Mouse (Mus musculus): ENCODE measurements around the gene Mylip. TPM values are rescaled to one million over a fixed set of nuclear protein-coding genes. Genes with fewer than 3 reads are reported as not detected.

Gene Mylip
- polyA plus RNA-seq, 1 experiment from 2014 or later: 9.7 TPM

DNA sequence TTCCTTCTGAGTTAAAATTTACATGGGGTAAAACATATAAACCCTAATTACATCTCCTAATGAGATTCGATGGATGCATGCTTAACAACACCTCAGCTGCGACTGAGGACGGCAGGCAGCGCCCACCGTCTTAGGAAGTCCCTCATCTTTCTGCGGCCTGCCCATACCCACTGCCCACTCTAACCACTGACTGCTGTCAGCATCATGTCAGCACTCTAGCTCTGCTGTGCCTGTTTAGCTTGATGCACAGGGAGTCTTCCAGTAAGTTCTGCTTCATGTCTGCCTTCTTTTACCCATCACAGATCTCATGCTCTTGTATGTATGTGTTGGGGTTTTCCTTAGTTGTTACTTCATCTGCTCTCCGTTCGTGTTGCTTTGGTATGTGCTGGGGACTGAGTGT, 7.2 kb downstream of the Mylip start:
- peak overlapping the region; percentile 23; the same call in 1 of the 2 replicates for H3K27ac ChIP-seq (ENCODE audit: low read length)
- H3K4me1 ChIP-seq (ENCODE audit: control insufficient read depth, insufficient read depth, low read length): peaks cover 37% of the 10 kb centered on the region
- ATAC-seq (ENCODE audit: insufficient number of reproducible peaks, insufficient read depth, low FRiP score, low read depth): no peak
- 90% methylated on average over 8 of the region's 8 CpGs for WGBS
- H3K27me3 ChIP-seq (ENCODE audit: control insufficient read depth, insufficient read depth, low read length): no peaks in the 10 kb centered on the region
- H3K36me3 ChIP-seq (ENCODE audit: control insufficient read depth, insufficient read depth, low read length): 0 out of 2 replicates have a peak, but pooled peaks cover 4% of the 10 kb centered on the region
- no peak overlapping the region for H3K4me2 ChIP-seq (replicated peaks; ENCODE audit: low read depth, low read length)
- no peaks in the 10 kb centered on the region for H3K9me3 ChIP-seq (ENCODE audit: control insufficient read depth, low read depth, low read length)
- no peak overlapping the region for H3K4me3 ChIP-seq (ENCODE audit: low read depth, low read length)
- no peak overlapping the region for H3K9ac ChIP-seq (replicated peaks; ENCODE audit: low read depth, low read length)

DNA sequence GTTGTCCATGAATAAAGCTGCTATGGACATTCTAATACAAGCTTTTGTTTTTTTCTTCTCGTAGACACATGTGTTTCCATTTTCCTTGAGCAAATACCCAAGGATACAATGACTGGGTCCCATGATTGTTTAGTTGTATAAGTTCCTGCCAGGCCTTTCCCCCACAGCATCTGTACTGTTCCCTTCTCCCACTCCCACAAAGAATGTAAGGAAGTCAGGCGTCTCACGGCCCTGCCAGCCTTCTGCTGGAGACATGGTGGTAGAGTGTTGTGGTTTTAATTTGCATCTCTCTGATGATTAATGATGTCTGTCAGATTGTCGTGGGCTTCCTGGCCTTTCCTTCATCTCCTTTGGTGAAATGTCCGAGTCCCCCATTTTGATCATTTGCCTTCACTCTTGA, 7.7 kb downstream of the Mylip start:
- peaks cover 33% of the 10 kb centered on the region for H3K4me1 ChIP-seq (ENCODE audit: control insufficient read depth, insufficient read depth, low read length)
- no peak for ATAC-seq (ENCODE audit: insufficient number of reproducible peaks, insufficient read depth, low FRiP score, low read depth)
- 39% methylated on average over 5 of the region's 5 CpGs for WGBS
- H3K9me3 ChIP-seq (ENCODE audit: control insufficient read depth, low read depth, low read length): no peaks in the 10 kb centered on the region
- peak overlapping the region; percentile 23; the same call in 1 of the 2 replicates for H3K27ac ChIP-seq (ENCODE audit: low read length)
- no peak overlapping the region for H3K4me3 ChIP-seq (ENCODE audit: low read depth, low read length)
- no peaks in the 10 kb centered on the region for H3K27me3 ChIP-seq (ENCODE audit: control insufficient read depth, insufficient read depth, low read length)
- no peak overlapping the region for H3K4me2 ChIP-seq (replicated peaks; ENCODE audit: low read depth, low read length)
- no peak overlapping the region for H3K9ac ChIP-seq (replicated peaks; ENCODE audit: low read depth, low read length)
- 0 out of 2 replicates have a peak, but pooled peaks cover 4% of the 10 kb centered on the region for H3K36me3 ChIP-seq (ENCODE audit: control insufficient read depth, insufficient read depth, low read length)

DNA sequence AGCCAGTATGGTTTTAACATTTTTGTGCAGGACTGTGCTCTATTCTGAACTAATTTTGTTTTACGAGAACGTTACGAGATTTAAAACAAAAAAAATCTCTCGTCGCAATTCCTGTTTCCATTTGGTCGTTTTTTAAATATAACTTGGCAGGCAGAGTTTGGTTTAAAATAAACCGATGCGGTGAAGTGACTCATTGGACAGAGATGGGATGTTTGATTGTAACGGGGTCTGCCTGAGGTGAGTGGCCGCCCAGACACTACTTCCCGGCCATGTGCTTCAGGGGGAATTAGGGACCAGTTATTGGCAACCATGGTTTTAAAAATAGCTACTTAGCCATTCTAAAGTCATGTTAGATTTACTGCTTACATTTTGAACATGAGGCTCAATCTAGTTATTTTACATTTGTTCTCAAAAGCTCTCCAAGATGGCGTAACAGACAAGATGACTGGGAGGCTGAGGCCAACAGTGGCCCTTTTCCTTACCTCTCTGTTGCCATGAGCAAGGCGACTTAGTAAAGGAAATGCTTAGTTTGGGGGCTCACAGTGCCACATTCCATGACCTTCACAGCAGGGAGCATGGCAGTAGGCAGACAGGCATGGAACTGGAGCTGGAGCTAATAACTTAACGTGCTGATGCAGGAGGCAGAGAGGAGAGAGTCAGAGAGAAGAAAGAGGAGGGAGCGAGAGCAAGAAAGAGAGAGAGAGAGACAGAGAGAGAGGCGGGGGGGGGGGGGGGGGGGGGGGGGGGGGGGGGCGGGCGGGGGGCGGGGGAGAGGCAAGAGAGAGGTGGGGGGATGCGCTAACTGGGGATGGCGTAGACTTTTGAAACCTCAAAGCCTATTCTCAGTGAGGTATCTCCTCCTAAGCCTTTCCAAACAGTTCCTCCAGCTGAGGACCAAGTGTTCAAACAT, 8.6 kb downstream of the Mylip start:
- Histone ChIP-seq H3K36me3 (ENCODE audit: control insufficient read depth, insufficient read depth, low read length) (0 out of 2 replicates have a peak, but pooled peaks cover 4% of the 10 kb centered on the region), H3K27me3 (ENCODE audit: control insufficient read depth, insufficient read depth, low read length) (no peaks in the 10 kb centered on the region), H3K9me3 (ENCODE audit: control insufficient read depth, low read depth, low read length) (no peaks in the 10 kb centered on the region), H3K4me3 (ENCODE audit: low read depth, low read length) (no peak overlapping the region), H3K27ac (ENCODE audit: low read length) (no peak overlapping the region), H3K9ac (replicated peaks; ENCODE audit: low read depth, low read length) (no peak overlapping the region), H3K4me1 (ENCODE audit: control insufficient read depth, insufficient read depth, low read length) (peaks cover 24% of the 10 kb centered on the region), H3K4me2 (replicated peaks; ENCODE audit: low read depth, low read length) (no peak overlapping the region)
- 54% methylated on average over 16 of the region's 21 CpGs for WGBS
- ATAC-seq (ENCODE audit: insufficient number of reproducible peaks, insufficient read depth, low FRiP score, low read depth): no peak

DNA sequence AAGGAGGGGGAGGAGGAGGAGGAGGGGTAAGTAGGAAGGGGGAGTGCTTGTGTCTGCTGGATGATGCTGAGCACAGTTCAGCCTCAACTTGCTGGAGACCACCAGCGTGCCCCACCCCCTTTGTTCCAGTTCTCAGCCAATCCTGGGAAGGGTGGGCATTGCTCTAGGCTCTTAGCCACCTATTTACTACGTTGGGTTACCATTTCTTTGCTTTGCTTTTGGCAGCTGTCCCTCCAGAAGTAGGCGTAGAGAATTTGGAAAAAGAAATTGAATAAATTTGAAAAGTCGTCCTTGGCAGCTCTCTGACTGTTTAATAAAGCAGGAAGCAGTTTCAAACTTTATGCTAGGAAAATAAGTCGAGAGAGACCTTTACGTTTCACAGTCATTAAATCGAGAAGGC, 11.2 kb downstream of the Mylip start:
- peaks cover 10% of the 10 kb centered on the region for H3K36me3 ChIP-seq (ENCODE audit: control insufficient read depth, insufficient read depth, low read length)
- no peaks in the 10 kb centered on the region for H3K9me3 ChIP-seq (ENCODE audit: control insufficient read depth, low read depth, low read length)
- no peak overlapping the region for H3K4me3 ChIP-seq (ENCODE audit: low read depth, low read length)
- H3K9ac ChIP-seq (replicated peaks; ENCODE audit: low read depth, low read length): no peak overlapping the region
- no peak for ATAC-seq (ENCODE audit: insufficient number of reproducible peaks, insufficient read depth, low FRiP score, low read depth)
- no peaks in the 10 kb centered on the region for H3K27me3 ChIP-seq (ENCODE audit: control insufficient read depth, insufficient read depth, low read length)
- H3K27ac ChIP-seq (ENCODE audit: low read length): no peak overlapping the region
- peaks cover 18% of the 10 kb centered on the region for H3K4me1 ChIP-seq (ENCODE audit: control insufficient read depth, insufficient read depth, low read length)
- WGBS: 69% methylated on average over 7 of the region's 7 CpGs
- H3K4me2 ChIP-seq (replicated peaks; ENCODE audit: low read depth, low read length): no peak overlapping the region

DNA sequence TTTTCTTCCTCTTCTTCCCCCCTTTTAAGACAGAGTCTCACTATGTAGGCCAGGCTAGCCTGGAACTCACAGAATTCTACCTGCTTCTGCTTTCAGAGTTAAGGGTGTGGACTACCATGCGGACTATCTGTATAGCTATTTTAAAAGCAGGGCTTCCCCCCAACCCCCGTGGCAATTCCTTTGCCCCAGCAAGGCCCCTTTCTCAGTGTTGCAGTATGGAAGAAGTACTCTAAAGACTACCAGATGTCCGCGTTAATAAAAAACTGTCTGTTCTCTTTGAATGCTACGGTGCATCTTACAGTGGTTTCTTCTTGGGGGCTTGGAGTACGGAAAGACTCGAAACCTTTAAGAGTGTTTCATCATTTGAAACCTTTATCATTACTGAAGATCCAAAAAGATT, 12.3 kb downstream of the Mylip start:
- Histone ChIP-seq H3K27me3 (ENCODE audit: control insufficient read depth, insufficient read depth, low read length) (no peaks in the 10 kb centered on the region), H3K4me1 (ENCODE audit: control insufficient read depth, insufficient read depth, low read length) (peaks cover 14% of the 10 kb centered on the region), H3K27ac (ENCODE audit: low read length) (no peak overlapping the region), H3K9ac (replicated peaks; ENCODE audit: low read depth, low read length) (no peak overlapping the region), H3K36me3 (ENCODE audit: control insufficient read depth, insufficient read depth, low read length) (peaks cover 21% of the 10 kb centered on the region), H3K4me2 (replicated peaks; ENCODE audit: low read depth, low read length) (no peak overlapping the region), H3K4me3 (ENCODE audit: low read depth, low read length) (no peak overlapping the region), H3K9me3 (ENCODE audit: control insufficient read depth, low read depth, low read length) (no peaks in the 10 kb centered on the region)
- WGBS: 72% methylated on average over 7 of the region's 7 CpGs
- no peak for ATAC-seq (ENCODE audit: insufficient number of reproducible peaks, insufficient read depth, low FRiP score, low read depth)

DNA sequence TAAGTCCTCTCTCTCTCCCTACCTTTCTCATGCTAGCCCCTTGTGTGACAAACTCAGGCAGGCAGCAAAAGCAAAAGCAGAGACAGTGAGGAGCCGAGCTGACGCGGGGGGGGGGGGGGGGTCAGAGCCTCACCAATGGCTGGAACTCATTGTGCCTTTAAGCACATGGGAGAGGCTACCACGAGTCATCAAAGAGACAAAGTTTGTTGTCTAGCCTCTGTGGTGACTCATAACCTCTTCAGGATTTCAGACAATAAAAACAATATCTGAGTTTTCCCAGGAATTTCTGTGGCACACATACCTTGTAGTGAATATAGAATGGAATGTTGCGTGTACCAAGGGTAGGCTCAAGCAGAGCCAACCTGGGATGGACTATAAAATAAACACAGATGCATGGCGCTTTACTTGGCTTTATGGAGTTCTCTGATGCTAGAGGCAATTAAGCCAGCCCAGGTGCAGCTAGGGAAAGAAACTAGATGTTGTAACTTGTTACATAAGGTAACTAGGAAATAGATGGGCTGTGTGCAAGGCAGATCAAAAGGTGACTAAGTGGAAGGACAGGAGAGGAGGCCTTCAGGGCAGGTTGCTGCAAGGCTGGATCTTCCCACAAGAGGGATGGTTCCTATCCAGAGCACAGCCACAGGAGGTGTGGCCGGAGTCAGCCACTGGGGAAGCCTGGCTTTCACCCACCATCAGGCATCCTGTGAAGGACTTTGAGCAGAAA, 12.9 kb downstream of the Mylip start:
- Histone ChIP-seq H3K4me2 (replicated peaks; ENCODE audit: low read depth, low read length) (no peak overlapping the region), H3K4me3 (ENCODE audit: low read depth, low read length) (no peak overlapping the region), H3K36me3 (ENCODE audit: control insufficient read depth, insufficient read depth, low read length) (peaks cover 26% of the 10 kb centered on the region), H3K9ac (replicated peaks; ENCODE audit: low read depth, low read length) (no peak overlapping the region), H3K4me1 (ENCODE audit: control insufficient read depth, insufficient read depth, low read length) (peaks cover 7% of the 10 kb centered on the region; the same call in 1 of the 2 replicates), H3K27me3 (ENCODE audit: control insufficient read depth, insufficient read depth, low read length) (no peaks in the 10 kb centered on the region), H3K27ac (ENCODE audit: low read length) (no peak overlapping the region), H3K9me3 (ENCODE audit: control insufficient read depth, low read depth, low read length) (no peaks in the 10 kb centered on the region)
- no peak for ATAC-seq (ENCODE audit: insufficient number of reproducible peaks, insufficient read depth, low FRiP score, low read depth)
- WGBS: 66% methylated on average over 7 of the region's 7 CpGs

DNA sequence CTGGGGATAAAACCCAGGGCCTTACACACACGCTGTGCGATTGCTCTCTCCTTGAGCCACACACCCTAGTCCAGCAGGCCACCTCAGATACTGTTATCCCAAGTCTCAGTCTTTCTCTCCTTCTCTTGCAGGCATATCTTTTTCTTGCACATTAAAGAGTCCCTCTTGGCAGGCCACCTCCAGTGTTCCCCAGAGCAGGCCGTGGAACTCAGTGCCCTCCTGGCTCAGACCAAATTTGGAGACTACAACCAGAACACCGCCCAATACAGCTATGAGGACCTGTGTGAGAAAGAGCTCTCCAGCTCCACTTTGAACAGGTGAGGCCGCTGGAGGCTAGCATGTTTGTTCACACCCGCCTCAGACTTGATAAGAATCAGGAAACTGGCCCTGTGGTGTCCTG, 14.7 kb downstream of the Mylip start:
- no peaks in the 10 kb centered on the region for H3K27me3 ChIP-seq (ENCODE audit: control insufficient read depth, insufficient read depth, low read length)
- H3K36me3 ChIP-seq (ENCODE audit: control insufficient read depth, insufficient read depth, low read length): peaks cover 41% of the 10 kb centered on the region
- H3K9ac ChIP-seq (replicated peaks; ENCODE audit: low read depth, low read length): no peak overlapping the region
- 83% methylated on average over 6 of the region's 6 CpGs for WGBS
- no peak overlapping the region for H3K4me2 ChIP-seq (replicated peaks; ENCODE audit: low read depth, low read length)
- H3K27ac ChIP-seq (ENCODE audit: low read length): no peak overlapping the region
- H3K9me3 ChIP-seq (ENCODE audit: control insufficient read depth, low read depth, low read length): no peaks in the 10 kb centered on the region
- no peak overlapping the region for H3K4me3 ChIP-seq (ENCODE audit: low read depth, low read length)
- peak; percentile 53; the same call in 1 of the 2 replicates for ATAC-seq (ENCODE audit: insufficient number of reproducible peaks, insufficient read depth, low FRiP score, low read depth)
- H3K4me1 ChIP-seq (ENCODE audit: control insufficient read depth, insufficient read depth, low read length): no peaks in the 10 kb centered on the region

DNA sequence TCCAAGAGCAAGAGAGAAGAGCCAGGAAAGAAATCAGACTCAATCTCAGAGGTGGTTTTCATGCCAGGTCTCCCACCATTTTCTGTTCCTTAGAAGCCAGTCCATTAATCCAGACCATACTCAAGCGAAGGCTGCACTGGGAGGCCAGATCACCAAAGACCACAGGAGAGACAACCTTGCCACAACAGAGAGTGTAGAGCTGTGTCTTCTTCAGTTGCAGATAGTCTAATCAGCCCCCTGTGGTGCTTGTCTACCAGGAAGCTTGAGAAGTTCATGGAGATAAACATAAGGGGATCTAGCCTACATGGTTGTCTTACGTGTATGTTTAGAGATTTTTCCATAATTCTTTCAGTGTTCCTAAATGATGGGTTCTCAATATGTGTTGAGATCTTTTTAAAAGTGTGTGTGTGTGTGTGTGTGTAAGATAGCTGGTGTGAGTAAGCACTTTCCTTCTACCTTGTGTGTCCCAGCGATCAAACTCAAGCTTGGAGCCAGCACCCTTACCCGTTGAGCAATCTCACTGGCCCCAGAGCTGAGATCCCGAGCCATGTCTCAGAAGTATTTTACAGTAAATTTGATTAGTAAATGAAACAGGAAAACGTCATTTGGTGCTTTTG, 15.8 kb downstream of the Mylip start:
- no peak for ATAC-seq (ENCODE audit: insufficient number of reproducible peaks, insufficient read depth, low FRiP score, low read depth)
- Histone ChIP-seq H3K36me3 (ENCODE audit: control insufficient read depth, insufficient read depth, low read length) (peaks cover 47% of the 10 kb centered on the region), H3K9me3 (ENCODE audit: control insufficient read depth, low read depth, low read length) (no peaks in the 10 kb centered on the region), H3K27me3 (ENCODE audit: control insufficient read depth, insufficient read depth, low read length) (no peaks in the 10 kb centered on the region), H3K27ac (ENCODE audit: low read length) (no peak overlapping the region), H3K4me2 (replicated peaks; ENCODE audit: low read depth, low read length) (no peak overlapping the region), H3K4me3 (ENCODE audit: low read depth, low read length) (no peak overlapping the region), H3K9ac (replicated peaks; ENCODE audit: low read depth, low read length) (no peak overlapping the region), H3K4me1 (ENCODE audit: control insufficient read depth, insufficient read depth, low read length) (no peaks in the 10 kb centered on the region)
- 89% methylated on average over 6 of the region's 6 CpGs for WGBS
